Mouse (Mus musculus): ENCODE measurements around the gene Bbs9. TPM values are rescaled to one million over a fixed set of nuclear protein-coding genes. Genes with fewer than 3 reads are reported as not detected.

Gene Bbs9
- total and polyA plus RNA-seq, 3 experiments, result 6.9 to 9.1 (median 7.8) TPM

GRCm38 (mm10) chr9:22640683-22641431, 165.3 kb downstream of the Bbs9 start:
- Histone ChIP-seq H3K27ac (ENCODE audit: insufficient read depth, low read depth) (no peak overlapping the region), H3K4me3 (replicated peaks in 1 of 3; ENCODE audit: low read depth in 2 of 3, low read length in 2 of 3, poor library complexity in 1 of 3) (no peak overlapping the region)

GRCm38 (mm10) chr9:22645844-22646390, 170.4 kb downstream of the Bbs9 start:
- Histone ChIP-seq H3K27ac (ENCODE audit: insufficient read depth, low read depth) (no peak overlapping the region), H3K79me2 (replicated peaks; ENCODE audit: control insufficient read depth, extremely low read depth, insufficient read depth, poor library complexity, severe bottlenecking) (no peaks in the 10 kb centered on the region), H3K4me1 (ENCODE audit: control insufficient read depth in 1 of 2, insufficient read depth in 2 of 2) (peaks cover 12 to 28% of the 10 kb centered on the region in 2 experiments), H3K36me3 (replicated peaks in 1 of 2; ENCODE audit: control insufficient read depth in 1 of 2, insufficient read depth in 1 of 2, low read length in 1 of 2) (no peaks in the 10 kb centered on the region), H3K9ac (ENCODE audit: insufficient read depth, low read depth) (no peak overlapping the region), H3K4me2 (ENCODE audit: insufficient read depth, low read depth, poor library complexity, severe bottlenecking) (no peak overlapping the region), H3K4me3 (replicated peaks in 1 of 3; ENCODE audit: low read depth in 2 of 3, low read length in 2 of 3, poor library complexity in 1 of 3) (no peak overlapping the region), H3K27me3 (replicated peaks) (no peaks in the 10 kb centered on the region), H3K9me3 (replicated peaks; ENCODE audit: low read length) (peaks cover 4% of the 10 kb centered on the region)
- dilution Hi-C loops (cut with MboI; ENCODE audit: extremely low pct_ligation_motif_present, extremely low pct_unique_long_range_greater_than_20kb, low sequenced_read_pairs) (no loop called here), in situ Hi-C loops (cut with MboI; ENCODE audit: low pct_ligation_motif_present, low pct_unique_long_range_greater_than_20kb, low sequenced_read_pairs) (no loop called here)
- no peak for DNase-seq (ENCODE audit: extremely low read depth)
- TF ChIP-seq MAZ (IDR thresholded peaks at IDR 0.05; ENCODE audit: low read depth, low read length) (no peak), ZNF384 (IDR thresholded peaks at IDR 0.05; ENCODE audit: low read depth, low read length) (no peak), EP300 (IDR thresholded peaks at IDR 0.05; ENCODE audit: low read length) (peak; percentile 23; the same call in 1 of the 2 replicates), BHLHE40 (IDR thresholded peaks at IDR 0.05; ENCODE audit: low read depth, low read length) (peak; percentile 29; the same call in 1 of the 2 replicates), IRF4 (IDR thresholded peaks at IDR 0.05; ENCODE audit: low read depth, low read length) (peak; percentile 34; the same call in 1 of the 2 replicates)

More at GRCm38 (mm10) chr9:22640683-22641431, 165.3 kb downstream of the Bbs9 start:
- no peaks in the 10 kb centered on the region for H3K36me3 ChIP-seq (replicated peaks in 1 of 2; ENCODE audit: control insufficient read depth in 1 of 2, insufficient read depth in 1 of 2, low read length in 1 of 2)
- no peaks in the 10 kb centered on the region for H3K79me2 ChIP-seq (replicated peaks; ENCODE audit: control insufficient read depth, extremely low read depth, insufficient read depth, poor library complexity, severe bottlenecking)
- dilution Hi-C loops (cut with MboI; ENCODE audit: extremely low pct_ligation_motif_present, extremely low pct_unique_long_range_greater_than_20kb, low sequenced_read_pairs), result no loop called here
- no peaks in the 10 kb centered on the region for H3K9me3 ChIP-seq (replicated peaks; ENCODE audit: low read length)
- H3K4me1 ChIP-seq (ENCODE audit: control insufficient read depth in 1 of 2, insufficient read depth in 2 of 2), result peaks cover 15 to 41% of the 10 kb centered on the region in 2 experiments
- no peaks in the 10 kb centered on the region for H3K27me3 ChIP-seq (replicated peaks)
- peak; percentile 54 for DNase-seq (ENCODE audit: extremely low read depth)
- H3K9ac ChIP-seq (ENCODE audit: insufficient read depth, low read depth), result no peak overlapping the region
- peak overlapping the region; percentile 30; the same call in 1 of the 2 replicates for H3K4me2 ChIP-seq (ENCODE audit: insufficient read depth, low read depth, poor library complexity, severe bottlenecking)
- peak; percentile 16; the same call in 1 of the 2 replicates for TF ChIP-seq BHLHE40 (IDR thresholded peaks at IDR 0.05; ENCODE audit: low read depth, low read length)
- no peak for TF ChIP-seq CHD1 (IDR thresholded peaks at IDR 0.05; ENCODE audit: low read depth, low read length)
- TF ChIP-seq TBP (conservative IDR thresholded peaks at IDR 0.05; ENCODE audit: low read depth, low read length), result 0 out of 2 replicates have a peak, but pooled peaks have one; percentile 30
- no peak for TF ChIP-seq ELF1 (IDR thresholded peaks at IDR 0.05; ENCODE audit: low read depth, low read length)
- no peak for TF ChIP-seq ZMIZ1 (IDR thresholded peaks at IDR 0.05; ENCODE audit: low read depth, low read length)
- no peak for TF ChIP-seq TCF12 (IDR thresholded peaks at IDR 0.05; ENCODE audit: low read depth, low read length)
- TF ChIP-seq UBTF (IDR thresholded peaks at IDR 0.05; ENCODE audit: low read depth, low read length), result 0 out of 2 replicates have a peak, but pooled peaks have one; percentile 29
- peak; percentile 85 for TF ChIP-seq MEF2A (IDR thresholded peaks at IDR 0.05; ENCODE audit: borderline replicate concordance, low read depth, low read length)
- TF ChIP-seq PAX5 (IDR thresholded peaks at IDR 0.05; ENCODE audit: low read length), result no peak
- TF ChIP-seq HCFC1 (IDR thresholded peaks at IDR 0.05; ENCODE audit: low read depth, low read length), result no peak
- no peak for TF ChIP-seq MAFK (IDR thresholded peaks at IDR 0.05; ENCODE audit: insufficient replicate concordance, low read length)
- no peak for TF ChIP-seq RCOR1 (conservative IDR thresholded peaks at IDR 0.05; ENCODE audit: low read depth, low read length)
- no peak for TF ChIP-seq CHD2 (IDR thresholded peaks at IDR 0.05; ENCODE audit: low read length)
- TF ChIP-seq NELFE (IDR thresholded peaks at IDR 0.05; ENCODE audit: low read depth, low read length), result no peak
- TF ChIP-seq GABPA (IDR thresholded peaks at IDR 0.05; ENCODE audit: insufficient replicate concordance, low read depth, low read length), result no peak
- no peak for TF ChIP-seq MYC (IDR thresholded peaks at IDR 0.05; ENCODE audit: low read depth, low read length)
- peak; percentile 52 for TF ChIP-seq EP300 (IDR thresholded peaks at IDR 0.05; ENCODE audit: low read length)
- in situ Hi-C loops (cut with MboI; ENCODE audit: low pct_ligation_motif_present, low pct_unique_long_range_greater_than_20kb, low sequenced_read_pairs), result no loop called here
